Mouse (Mus musculus) E14TG2a.4 (cell line): Measurements from ENCODE around the gene Gm20517.

Experiments used
- CTCF ChIP-seq: conservative IDR thresholded peaks from 2 replicates; pipeline ENCODE4 v1.5.1; 2014; ENCODE audit warnings: low read length
- NANOG ChIP-seq: IDR thresholded peaks from 2 replicates; pipeline ENCODE4 v1.6.1; 2014; ENCODE audit warnings: borderline replicate concordance, low read length, mixed read lengths
- POU5F1 ChIP-seq: IDR thresholded peaks from 2 replicates; pipeline ENCODE4 v1.6.1; 2014; ENCODE audit warnings: low read length, borderline replicate concordance

DNA sequence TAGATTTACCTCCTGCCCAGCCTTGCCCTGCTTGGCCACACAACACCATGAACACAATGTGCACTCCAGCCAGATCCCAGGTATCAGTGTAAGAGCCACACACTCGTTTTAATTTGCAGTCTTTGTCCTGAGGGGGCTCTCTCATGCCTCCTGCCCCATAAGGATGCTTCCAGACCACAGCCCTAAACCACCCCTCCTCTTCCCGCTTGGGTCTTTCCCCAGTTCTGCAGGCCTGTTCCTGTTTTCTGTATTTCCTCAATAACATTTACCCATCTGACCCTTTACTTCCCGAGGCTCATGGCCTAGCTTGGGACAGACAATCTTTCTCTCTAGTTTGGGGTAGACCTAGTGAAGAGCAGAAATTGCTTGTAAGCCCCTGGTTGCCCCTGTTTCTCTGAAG lies 103.6 kb downstream of the Gm20517 start:
- TF ChIP-seq CTCF (no peak), POU5F1 (no peak), NANOG (no peak)
